Mouse (Mus musculus): ENCODE measurements around the gene Plxna1. TPM values are rescaled to one million over a fixed set of nuclear protein-coding genes. Genes with fewer than 3 reads are reported as not detected.

The Plxna1 gene
- polyA plus RNA-seq, 1 experiment from 2014 or later, result 34.8 TPM

GRCm38 (mm10) chr6:89345486-89345785 lies 17.0 kb downstream of the Plxna1 start:
- Histone ChIP-seq H3K4me1 (peaks cover 35% of the 10 kb centered on the region), H3K36me3 (ENCODE audit: poor library complexity, severe bottlenecking) (peaks cover 85% of the 10 kb centered on the region), H3K9ac (no peak overlapping the region), H3K27ac (peak overlapping the region; percentile 57; the same call in 1 of the 2 replicates), H3K9me3 (replicated peaks) (no peaks in the 10 kb centered on the region), H3K4me3 (no peak overlapping the region), H3K4me2 (no peak overlapping the region), H3K27me3 (no peaks in the 10 kb centered on the region)
- ATAC-seq, result no peak
- 81% methylated on average over 3 of the region's 3 CpGs for WGBS

DNA sequence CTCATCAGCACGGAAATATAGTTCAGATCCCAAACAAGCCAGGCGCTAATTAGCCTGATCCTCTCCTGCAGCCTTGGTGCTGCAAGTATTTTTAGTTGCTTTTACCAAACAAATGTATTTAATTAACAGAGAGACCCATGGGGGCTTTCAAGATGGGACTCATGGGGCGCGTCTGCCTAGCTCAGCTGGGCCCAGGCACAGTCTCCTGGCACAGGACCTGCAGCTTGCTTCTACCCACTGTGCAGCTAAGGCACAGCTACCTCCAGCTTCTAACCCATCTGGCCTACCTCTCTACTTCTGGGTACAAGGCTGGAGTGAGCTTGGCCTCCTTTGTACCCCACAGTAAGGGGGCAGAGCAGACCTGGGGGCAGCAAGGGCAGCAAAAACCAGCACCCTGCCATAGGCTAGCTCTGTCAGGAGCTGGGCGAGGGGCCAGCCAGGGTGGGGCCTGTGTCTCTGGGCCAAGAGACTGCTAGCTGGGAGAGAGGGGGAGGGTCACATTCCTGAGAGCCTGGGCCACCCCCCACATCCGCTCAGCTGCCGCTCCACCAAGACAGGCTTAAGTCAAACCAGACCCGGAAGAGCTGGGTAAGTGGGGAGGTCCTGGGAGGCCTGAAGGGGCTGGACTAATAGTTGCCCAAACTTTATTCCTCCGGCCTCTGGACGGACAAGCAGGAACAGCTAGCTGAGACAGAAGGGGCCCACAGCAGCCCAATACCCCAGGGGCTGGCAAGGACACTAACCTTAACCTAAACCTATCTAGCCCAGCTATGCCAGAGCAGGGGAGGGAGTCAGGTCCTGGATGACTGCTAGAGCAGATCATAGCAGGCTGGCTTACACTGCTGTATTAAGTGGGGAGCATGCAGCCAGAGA lies 17.6 kb downstream of the Plxna1 start:
- peaks cover 85% of the 10 kb centered on the region for H3K36me3 ChIP-seq (ENCODE audit: poor library complexity, severe bottlenecking)
- WGBS, result 35% methylated on average over 10 of the region's 10 CpGs
- H3K4me3 ChIP-seq, result no peak overlapping the region
- peaks cover 29% of the 10 kb centered on the region for H3K4me1 ChIP-seq
- no peak overlapping the region for H3K4me2 ChIP-seq
- H3K9ac ChIP-seq, result peak overlapping the region; percentile 22; the same call in 1 of the 2 replicates
- no peaks in the 10 kb centered on the region for H3K27me3 ChIP-seq
- H3K27ac ChIP-seq, result peak overlapping the region; percentile 57; the same call in 1 of the 2 replicates
- ATAC-seq, result peak; percentile 52
- H3K9me3 ChIP-seq (replicated peaks), result no peaks in the 10 kb centered on the region

DNA sequence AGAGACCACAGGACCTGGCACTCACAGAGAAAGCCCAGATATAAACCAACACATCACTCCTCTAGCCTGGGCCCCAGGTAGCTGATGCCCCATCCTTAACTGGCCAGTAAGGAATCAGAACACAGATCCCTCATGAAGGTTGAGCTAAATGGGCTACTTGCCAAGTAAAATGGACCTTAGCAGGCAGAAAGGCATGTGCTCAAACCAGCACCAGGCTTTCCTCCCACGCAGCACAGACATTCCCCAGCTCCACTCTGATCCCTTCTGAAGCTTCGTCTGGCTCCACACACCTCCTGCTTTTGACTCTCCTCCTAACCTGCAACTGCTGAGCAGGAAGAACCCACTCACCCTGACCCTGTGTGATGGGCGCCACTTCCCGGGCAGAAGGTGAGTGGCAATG lies 20.4 kb downstream of the Plxna1 start:
- no peak for ATAC-seq
- no peak overlapping the region for H3K4me2 ChIP-seq
- H3K9me3 ChIP-seq (replicated peaks), result no peaks in the 10 kb centered on the region
- H3K4me1 ChIP-seq, result peaks cover 22% of the 10 kb centered on the region
- no peaks in the 10 kb centered on the region for H3K27me3 ChIP-seq
- no peak overlapping the region for H3K27ac ChIP-seq
- H3K36me3 ChIP-seq (ENCODE audit: poor library complexity, severe bottlenecking), result peaks cover 85% of the 10 kb centered on the region
- 92% methylated on average over 4 of the region's 4 CpGs for WGBS
- no peak overlapping the region for H3K4me3 ChIP-seq
- H3K9ac ChIP-seq, result no peak overlapping the region

DNA sequence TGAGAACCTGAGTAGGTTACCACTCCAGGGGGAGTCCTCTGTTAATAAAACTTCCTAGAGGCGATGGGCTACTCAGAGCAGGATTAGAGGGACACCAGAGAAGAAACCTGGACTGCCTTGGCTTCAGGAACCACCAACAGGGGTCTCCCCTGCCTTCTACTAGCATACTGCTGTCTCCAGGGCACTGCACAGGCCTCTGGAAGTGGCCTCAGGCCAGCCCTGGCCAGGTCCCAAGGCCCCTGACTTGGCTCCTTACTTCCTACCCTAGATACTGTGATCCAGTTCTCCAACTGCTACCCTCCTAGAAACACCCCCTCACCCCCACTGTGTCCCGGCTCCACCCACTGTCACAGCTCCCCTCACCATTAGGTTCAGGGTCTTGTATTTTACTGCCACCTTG lies 23.0 kb downstream of the Plxna1 start:
- H3K9ac ChIP-seq, result no peak overlapping the region
- no peaks in the 10 kb centered on the region for H3K9me3 ChIP-seq (replicated peaks)
- WGBS, result 90% methylated on average over 2 of the region's 2 CpGs
- H3K27ac ChIP-seq, result no peak overlapping the region
- H3K36me3 ChIP-seq (ENCODE audit: poor library complexity, severe bottlenecking), result peaks cover 96% of the 10 kb centered on the region
- no peak for ATAC-seq
- H3K4me1 ChIP-seq, result peaks cover 13% of the 10 kb centered on the region
- H3K27me3 ChIP-seq, result no peaks in the 10 kb centered on the region
- no peak overlapping the region for H3K4me3 ChIP-seq
- no peak overlapping the region for H3K4me2 ChIP-seq

DNA sequence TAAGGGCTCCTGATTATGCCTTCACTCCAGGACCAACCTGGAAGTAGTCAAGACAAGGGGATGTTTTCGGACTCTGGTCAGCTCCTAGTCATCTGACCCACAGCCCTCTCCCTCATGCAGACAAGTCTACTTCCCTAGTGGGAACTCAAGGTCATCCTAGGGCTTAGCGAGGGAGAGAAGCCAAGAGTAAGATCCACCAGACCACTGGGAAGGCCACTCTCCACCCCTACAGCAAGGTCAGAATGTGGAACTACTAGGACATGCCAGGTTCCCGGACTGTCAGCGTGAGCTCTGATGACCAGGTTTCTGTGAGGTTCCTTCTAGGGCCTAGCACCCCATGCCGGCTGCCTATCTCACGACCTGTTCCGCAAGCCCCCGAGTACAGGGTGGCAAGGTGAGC lies 23.7 kb downstream of the Plxna1 start:
- Histone ChIP-seq H3K27ac (no peak overlapping the region), H3K36me3 (ENCODE audit: poor library complexity, severe bottlenecking) (peaks cover 100% of the 10 kb centered on the region), H3K4me3 (no peak overlapping the region), H3K4me2 (no peak overlapping the region), H3K9me3 (replicated peaks) (no peaks in the 10 kb centered on the region), H3K9ac (no peak overlapping the region), H3K4me1 (peaks cover 16% of the 10 kb centered on the region), H3K27me3 (no peaks in the 10 kb centered on the region)
- 93% methylated on average over 8 of the region's 8 CpGs for WGBS
- no peak for ATAC-seq

GRCm38 (mm10) chr6:89337574-89337973 lies 24.8 kb downstream of the Plxna1 start:
- H3K4me1 ChIP-seq, result peaks cover 22% of the 10 kb centered on the region
- H3K4me2 ChIP-seq, result no peak overlapping the region
- H3K9ac ChIP-seq, result no peak overlapping the region
- H3K9me3 ChIP-seq (replicated peaks), result no peaks in the 10 kb centered on the region
- no peak overlapping the region for H3K4me3 ChIP-seq
- H3K27me3 ChIP-seq, result no peaks in the 10 kb centered on the region
- peaks cover 100% of the 10 kb centered on the region for H3K36me3 ChIP-seq (ENCODE audit: poor library complexity, severe bottlenecking)
- WGBS, result 83% methylated on average over 9 of the region's 9 CpGs
- H3K27ac ChIP-seq, result no peak overlapping the region
- no peak for ATAC-seq

- Histone ChIP-seq H3K4me2 (peak overlapping the region; percentile 22), H3K9me3 (replicated peaks) (no peaks in the 10 kb centered on the region), H3K4me3 (no peak overlapping the region), H3K4me1 (peaks cover 22% of the 10 kb centered on the region), H3K27ac (peak overlapping the region; percentile 78), H3K9ac (peak overlapping the region; percentile 23; the same call in 1 of the 2 replicates), H3K27me3 (no peaks in the 10 kb centered on the region), H3K36me3 (ENCODE audit: poor library complexity, severe bottlenecking) (peaks cover 100% of the 10 kb centered on the region)
- peak; percentile 82 for ATAC-seq
- WGBS, result 46% methylated on average over 12 of the region's 12 CpGs
These were observed 28.3 kb downstream of the Plxna1 start for GRCm38 (mm10) chr6:89333964-89334702.

DNA sequence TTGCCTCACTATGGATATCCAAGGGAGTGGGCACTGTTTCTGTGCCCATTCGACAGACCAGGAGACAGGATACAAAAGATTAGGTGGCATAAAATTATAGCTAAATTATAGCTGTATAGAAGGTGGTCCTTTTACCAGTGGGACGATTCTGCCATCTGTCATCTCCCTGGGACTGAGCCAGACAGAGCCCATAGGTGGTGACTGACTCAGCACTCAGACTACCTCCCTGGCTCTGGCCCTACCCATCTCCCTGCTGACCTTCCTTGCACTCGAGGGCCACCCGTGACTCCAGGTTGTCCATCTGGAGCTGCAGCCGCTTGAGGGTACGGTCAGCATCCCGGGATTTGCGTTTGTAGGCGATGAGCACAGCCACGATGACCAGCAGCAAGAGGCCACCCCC lies 31.5 kb downstream of the Plxna1 start:
- H3K9me3 ChIP-seq (replicated peaks), result no peaks in the 10 kb centered on the region

GRCm38 (mm10) chr6:89328634-89329033 lies 33.8 kb downstream of the Plxna1 start:
- Histone ChIP-seq H3K4me2 (no peak overlapping the region), H3K4me3 (no peak overlapping the region), H3K27ac (no peak overlapping the region), H3K4me1 (peaks cover 6% of the 10 kb centered on the region), H3K27me3 (no peaks in the 10 kb centered on the region), H3K9me3 (replicated peaks) (no peaks in the 10 kb centered on the region), H3K36me3 (ENCODE audit: poor library complexity, severe bottlenecking) (peaks cover 98% of the 10 kb centered on the region), H3K9ac (no peak overlapping the region)
- WGBS, result 92% methylated on average over 4 of the region's 4 CpGs
- ATAC-seq, result no peak

More for the DNA sequence above, 31.5 kb downstream of the Plxna1 start:
- no peak for ATAC-seq
- peaks cover 22% of the 10 kb centered on the region for H3K4me1 ChIP-seq
- peaks cover 99% of the 10 kb centered on the region for H3K36me3 ChIP-seq (ENCODE audit: poor library complexity, severe bottlenecking)
- no peak overlapping the region for H3K4me3 ChIP-seq
- 92% methylated on average over 10 of the region's 10 CpGs for WGBS
- no peak overlapping the region for H3K9ac ChIP-seq
- H3K27ac ChIP-seq, result no peak overlapping the region
- H3K27me3 ChIP-seq, result no peaks in the 10 kb centered on the region
- H3K4me2 ChIP-seq, result no peak overlapping the region

- Histone ChIP-seq H3K9ac (no peak overlapping the region), H3K9me3 (replicated peaks) (no peaks in the 10 kb centered on the region), H3K27ac (no peak overlapping the region; the same call in 1 of the 2 replicates), H3K36me3 (ENCODE audit: poor library complexity, severe bottlenecking) (peaks cover 98% of the 10 kb centered on the region), H3K27me3 (no peaks in the 10 kb centered on the region), H3K4me2 (no peak overlapping the region), H3K4me1 (no peaks in the 10 kb centered on the region), H3K4me3 (no peak overlapping the region)
- 0 out of 2 replicates have a peak, but pooled peaks have one; percentile 36 for ATAC-seq
- WGBS, result 81% methylated on average over 15 of the region's 15 CpGs
These were observed 34.5 kb downstream of the Plxna1 start for GRCm38 (mm10) chr6:89327746-89328491.

GRCm38 (mm10) chr6:89324842-89325241 lies 37.6 kb downstream of the Plxna1 start:
- ATAC-seq, result no peak
- Histone ChIP-seq H3K4me1 (no peaks in the 10 kb centered on the region), H3K9me3 (replicated peaks) (no peaks in the 10 kb centered on the region), H3K4me3 (no peak overlapping the region), H3K27me3 (no peaks in the 10 kb centered on the region), H3K4me2 (no peak overlapping the region), H3K9ac (no peak overlapping the region), H3K27ac (no peak overlapping the region), H3K36me3 (ENCODE audit: poor library complexity, severe bottlenecking) (peaks cover 98% of the 10 kb centered on the region)
- WGBS, result 95% methylated on average over 4 of the region's 4 CpGs

- H3K4me2 ChIP-seq, result no peak overlapping the region
- H3K4me3 ChIP-seq, result no peak overlapping the region
- no peaks in the 10 kb centered on the region for H3K9me3 ChIP-seq (replicated peaks)
- no peak for ATAC-seq
- H3K27ac ChIP-seq, result peak overlapping the region; percentile 31; the same call in 1 of the 2 replicates
- H3K9ac ChIP-seq, result no peak overlapping the region
- H3K27me3 ChIP-seq, result no peaks in the 10 kb centered on the region
- no peaks in the 10 kb centered on the region for H3K4me1 ChIP-seq
- 21% methylated on average over 4 of the region's 4 CpGs for WGBS
- peaks cover 43% of the 10 kb centered on the region for H3K36me3 ChIP-seq (ENCODE audit: poor library complexity, severe bottlenecking)
These were observed 47.2 kb downstream of the Plxna1 start for GRCm38 (mm10) chr6:89315263-89315662.

All from forebrain, embryonic 13.5 days (tissue).